ENCODE assay signal across 8 mouse cellular contexts in genomic region chr4:118138891-118139290, GRCm38 (mm10). TPM values are rescaled to one million over a fixed set of nuclear protein-coding genes. Genes with fewer than 3 reads are reported as not detected.
DNase-seq lines count a peak whose midpoint lies in the region; ATAC-seq and TF ChIP-seq lines count a peak whose summit lies in the region.
"Had no signal": no experiment of that assay in that cellular context is flagged by ENCODE, and none has a peak within 500 bp of the region (broad histone marks: within the 10 kb centered on the region; RNA-seq: fewer than 3 reads in every experiment).

No protein-coding gene starts in this region.

- DNase-seq in 3T3-L1 (ENCODE audit: low read depth, low spot score) = peak; percentile 99
- DNase-seq in cerebellum, adult 2 months = peak; percentile 88 to 95
- peak; percentile 65 to 80 for DNase-seq in left cerebral cortex, adult 9 months (ENCODE audit: low spot score in 2 of 2)
- peak; percentile 58 for DNase-seq in stomach, postnatal 0 days (ENCODE audit: low spot score)
- DNase-seq in yolk sac, embryonic 10.5 days (ENCODE audit: low spot score) = no peak

- H3K79me3 ChIP-seq in C2C12 (ENCODE audit: low read depth) = peaks cover 2% of the 10 kb centered on the region

- no peak; the same call in 1 of the 2 replicates for TF ChIP-seq POLR2A in cerebellum, adult 2 months (IDR thresholded peaks at IDR 0.05; ENCODE audit: borderline replicate concordance, insufficient read depth, low read length)

- 3% methylated on average over 5 of the region's 5 CpGs for WGBS in cerebellum, adult 2 months
- WGBS in heart, embryonic 16.5 days = 20% methylated on average over 5 of the region's 5 CpGs
- 30% methylated on average over 5 of the region's 5 CpGs for WGBS in stomach, postnatal 0 days

- peak overlapping the region; percentile 35 for H3ac ChIP-seq in C2C12 (ENCODE audit: control insufficient read depth, insufficient read length, low read depth)

- H3K9me3 ChIP-seq in heart, embryonic 16.5 days (replicated peaks; ENCODE audit: control insufficient read depth, low read length) = no peaks in the 10 kb centered on the region
- H3K9me3 ChIP-seq in stomach, postnatal 0 days (ENCODE audit: control insufficient read depth, low read length) = no peaks in the 10 kb centered on the region
- H3K9me3 ChIP-seq: embryonic facial prominence, embryonic 12.5 days had no signal

- H3K9ac ChIP-seq in heart, embryonic 16.5 days (ENCODE audit: low read length) = no peak overlapping the region
- H3K9ac ChIP-seq in stomach, postnatal 0 days (ENCODE audit: low read length) = no peak overlapping the region
- H3K9ac ChIP-seq: embryonic facial prominence, embryonic 12.5 days had no signal

- H3K27me3 ChIP-seq in C2C12 (ENCODE audit: control insufficient read depth, insufficient read depth, insufficient read length) = no peaks in the 10 kb centered on the region
- H3K27me3 ChIP-seq in cerebellum, adult 2 months (ENCODE audit: control insufficient read depth, insufficient read depth, low read length) = no peaks in the 10 kb centered on the region
- no peaks in the 10 kb centered on the region for H3K27me3 ChIP-seq in heart, embryonic 16.5 days (ENCODE audit: control insufficient read depth, insufficient read depth, low read length)
- no peaks in the 10 kb centered on the region for H3K27me3 ChIP-seq in stomach, postnatal 0 days (ENCODE audit: control insufficient read depth, insufficient read depth, low read length)
- H3K27me3 ChIP-seq: embryonic facial prominence, embryonic 12.5 days had no signal

- ATAC-seq in heart, embryonic 16.5 days (replicated peaks; ENCODE audit: extremely low read depth, insufficient read depth, low FRiP score) = 0 out of 2 replicates have a peak, but pooled peaks have one; percentile 12
- no peak for ATAC-seq in stomach, postnatal 0 days (ENCODE audit: low FRiP score, low TSS enrichment)

- no peak overlapping the region for H3K4me2 ChIP-seq in heart, embryonic 16.5 days (ENCODE audit: low read depth, low read length)
- no peak overlapping the region for H3K4me2 ChIP-seq in stomach, postnatal 0 days (replicated peaks; ENCODE audit: low read depth)
- H3K4me2 ChIP-seq: embryonic facial prominence, embryonic 12.5 days had no signal

- TF ChIP-seq CTCF in C2C12 (IDR thresholded peaks at IDR 0.05; ENCODE audit: control insufficient read depth, insufficient read depth, insufficient read length) = no peak
- peak; percentile 14; the same call in 1 of the 2 replicates for TF ChIP-seq CTCF in cerebellum, adult 2 months (IDR thresholded peaks at IDR 0.05; ENCODE audit: borderline replicate concordance, insufficient read depth, low read depth, low read length)
- TF ChIP-seq CTCF in stomach, postnatal 0 days (IDR thresholded peaks at IDR 0.05; ENCODE audit: low read depth) = 0 out of 2 replicates have a peak, but pooled peaks have one; percentile 4

- no peak overlapping the region for H3K4me3 ChIP-seq in C2C12 (ENCODE audit: insufficient read depth, poor library complexity, severe bottlenecking)
- H3K4me3 ChIP-seq in cerebellum, adult 2 months (replicated peaks; ENCODE audit: insufficient read depth, low read depth, low read length) = no peak overlapping the region
- no peak overlapping the region for H3K4me3 ChIP-seq in heart, embryonic 16.5 days (ENCODE audit: low read length)
- H3K4me3 ChIP-seq in stomach, postnatal 0 days (ENCODE audit: low read depth, low read length) = no peak overlapping the region
- H3K4me3 ChIP-seq: embryonic facial prominence, embryonic 12.5 days had no signal

- no peak for TF ChIP-seq EP300 in stomach, postnatal 0 days (optimal IDR thresholded peaks at IDR 0.05)

- H3K79me2 ChIP-seq in C2C12 (ENCODE audit: control insufficient read depth, insufficient read depth) = peaks cover 6% of the 10 kb centered on the region

- H3K27ac ChIP-seq in cerebellum, adult 2 months (ENCODE audit: insufficient read depth, low read length) = peak overlapping the region; percentile 61
- peak overlapping the region; percentile 60 for H3K27ac ChIP-seq in heart, embryonic 16.5 days (ENCODE audit: low read length)
- H3K27ac ChIP-seq in stomach, postnatal 0 days (replicated peaks) = no peak overlapping the region
- H3K27ac ChIP-seq: embryonic facial prominence, embryonic 12.5 days had no signal

- H3K36me3 ChIP-seq in C2C12 (ENCODE audit: control insufficient read depth, insufficient read depth) = peaks cover 59% of the 10 kb centered on the region
- peaks cover 62% of the 10 kb centered on the region for H3K36me3 ChIP-seq in heart, embryonic 16.5 days (ENCODE audit: control insufficient read depth, insufficient read depth)
- peaks cover 23% of the 10 kb centered on the region for H3K36me3 ChIP-seq in stomach, postnatal 0 days (ENCODE audit: control insufficient read depth, insufficient read depth, low read length)

- H3K4me1 ChIP-seq in cerebellum, adult 2 months (ENCODE audit: control insufficient read depth, insufficient read depth, low read length) = peaks cover 33% of the 10 kb centered on the region
- peaks cover 16% of the 10 kb centered on the region for H3K4me1 ChIP-seq in heart, embryonic 16.5 days (ENCODE audit: control insufficient read depth, insufficient read depth, low read length)
- no peaks in the 10 kb centered on the region for H3K4me1 ChIP-seq in stomach, postnatal 0 days (replicated peaks; ENCODE audit: control insufficient read depth, insufficient read depth)

TF ChIP-seq in C2C12, 6 proteins besides CTCF, POLR2A, EP300 and RAD21:
- TF ChIP-seq CEBPB (IDR thresholded peaks at IDR 0.05; ENCODE audit: low read depth) (no peak), MYOD1 (IDR thresholded peaks at IDR 0.05; ENCODE audit: control insufficient read depth, insufficient read length, low read depth) (peak; percentile 17), MAX (IDR thresholded peaks at IDR 0.05) (no peak)

RNA-seq across cellular contexts. Expression of gene St3gal3, which starts 4.2 kb away (rescaled TPM):
- polyA plus RNA-seq in C2C12 (2012; fragmentation: generic; extraction: Trizol) = 20.4 TPM
- polyA plus RNA-seq in cerebellum, adult 2 months (2012; rRNA removed) = 68.3 and 71.2 TPM in 2 replicates
- 7.8 and 8.9 TPM in 2 replicates for polyA plus RNA-seq in heart, embryonic 16.5 days (2015; fragmentation: Nextera tagmentation; extraction: Ambion mirVana)
- 3.0 and 3.2 TPM in 2 replicates for polyA plus RNA-seq in stomach, postnatal 0 days (2015; fragmentation: Nextera tagmentation; extraction: Ambion mirVana)

RNA-seq across cellular contexts. Expression of gene Kdm4a, which starts 41.0 kb away (rescaled TPM):
- 28.1 TPM for polyA plus RNA-seq in C2C12 (2012; fragmentation: generic; extraction: Trizol)
- polyA plus RNA-seq in cerebellum, adult 2 months (2012; rRNA removed) = 46.3 and 50.0 TPM in 2 replicates
- polyA plus RNA-seq in heart, embryonic 16.5 days (2015; fragmentation: Nextera tagmentation; extraction: Ambion mirVana) = 19.0 and 19.4 TPM in 2 replicates
- polyA plus RNA-seq in stomach, postnatal 0 days (2015; fragmentation: Nextera tagmentation; extraction: Ambion mirVana) = 14.4 and 14.6 TPM in 2 replicates
